Mouse (Mus musculus) hindbrain, embryonic 11.5 days (tissue): ENCODE data around the gene Hoxb3. TPM values are rescaled to one million over a fixed set of nuclear protein-coding genes. Genes with fewer than 3 reads are reported as not detected.

Experiments used
- ATAC-seq: fragments of 200-750 bp; cut with Nextera tagmentation; 2 replicates; pipeline ENCODE4 v1.8.0; 2017; ENCODE audit warnings: mild to moderate bottlenecking, moderate TSS enrichment, moderate library complexity; ENCODE audit not compliant: low FRiP score
- DNase-seq: peaks from one replicate; pipeline ENCODE4 v3.0.0-alpha.2; 2015; ENCODE audit warnings: low spot score
- H3K27ac ChIP-seq: fragments of 300-500 bp; sonication (generic); 2 replicates; pipeline ENCODE4 v1.5.1; 2014; ENCODE audit warnings: mild to moderate bottlenecking, low read depth, low read length
- H3K27me3 ChIP-seq: fragments of 300-500 bp; sonication (generic); 2 replicates; pipeline ENCODE4 v1.6.1; 2014; ENCODE audit warnings: mild to moderate bottlenecking, low read length, moderate library complexity, mixed read lengths; ENCODE audit not compliant: control insufficient read depth, insufficient read depth
- H3K36me3 ChIP-seq: fragments of 300-500 bp; sonication (generic); 2 replicates; pipeline ENCODE4 v1.6.1; 2014; ENCODE audit warnings: mild to moderate bottlenecking, low read length, moderate library complexity, mixed read lengths; ENCODE audit not compliant: control insufficient read depth, insufficient read depth
- H3K4me1 ChIP-seq: fragments of 300-500 bp; sonication (generic); replicated peaks from 2 replicates; pipeline ENCODE4 v1.6.1; 2014; ENCODE audit warnings: low read length, mixed read lengths; ENCODE audit not compliant: control insufficient read depth, insufficient read depth
- H3K4me2 ChIP-seq: fragments of 300-500 bp; sonication (generic); replicated peaks from 2 replicates; pipeline ENCODE4 v1.6.1; 2014; ENCODE audit warnings: mild to moderate bottlenecking, low read depth, low read length
- H3K4me3 ChIP-seq: fragments of 300-500 bp; sonication (generic); 2 replicates; pipeline ENCODE4 v1.5.1; 2014; ENCODE audit warnings: low read depth, low read length
- H3K9ac ChIP-seq: fragments of 300-500 bp; sonication (generic); 2 replicates; pipeline ENCODE4 v1.6.1; 2014; ENCODE audit warnings: low read depth, low read length
- H3K9me3 ChIP-seq: fragments of 300-500 bp; sonication (generic); 2 replicates; pipeline ENCODE4 v1.6.1; 2016; ENCODE audit warnings: low read length; ENCODE audit not compliant: control insufficient read depth
- WGBS: fragments of 180-500 bp; shearing (Covaris S2); extraction: QIAGEN DNeasy Blood & Tissue Kit; methylation state at CpG from one replicate; pipeline ENCODE4 v1.1.7; 2014; 5-methylcytosine and 5-hydroxymethylcytosine counted together
- polyA plus RNA-seq: library from polyadenylated mRNA; unstranded; fragments of >200 nt; fragmentation: Nextera tagmentation; extraction: Ambion mirVana; gene quantifications from 2 replicates; pipeline ENCODE4 v1.2.1, GENCODE M21; 2014

Hoxb3 gene
- polyA plus RNA-seq, 1 experiment from 2014 or later, result 13.1 TPM

DNA sequence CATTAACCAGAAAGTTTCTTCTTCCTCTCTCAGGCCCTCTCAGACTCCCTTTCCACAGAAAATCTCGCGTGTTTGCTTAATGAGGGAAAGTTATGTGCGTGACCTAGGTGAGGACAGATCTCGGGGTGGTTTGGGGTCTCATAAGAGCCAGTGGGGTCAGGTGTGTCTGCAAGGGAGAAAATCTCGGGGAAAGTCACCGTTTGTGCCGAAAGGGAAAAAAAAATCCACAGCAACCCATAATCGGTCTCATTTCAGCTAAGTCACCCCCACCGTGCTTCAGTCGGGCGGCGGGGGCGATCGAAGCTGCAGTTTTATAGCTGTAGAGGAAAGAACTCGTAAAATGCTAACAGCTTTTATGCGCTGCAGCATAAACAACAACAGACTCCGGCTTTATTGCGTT is 41.7 kb upstream of the Hoxb3 start:
- no peak for ATAC-seq
- H3K9me3 ChIP-seq, result no peaks in the 10 kb centered on the region
- H3K27ac ChIP-seq, result no peak overlapping the region
- no peak overlapping the region for H3K4me2 ChIP-seq
- H3K9ac ChIP-seq, result no peak overlapping the region
- H3K4me1 ChIP-seq, result no peaks in the 10 kb centered on the region; the same call in 1 of the 2 replicates
- H3K4me3 ChIP-seq, result no peak overlapping the region
- no peaks in the 10 kb centered on the region for H3K36me3 ChIP-seq
- peaks cover 88% of the 10 kb centered on the region for H3K27me3 ChIP-seq
- WGBS, result 4% methylated on average over 18 of the region's 18 CpGs
- DNase-seq, result no peak

DNA sequence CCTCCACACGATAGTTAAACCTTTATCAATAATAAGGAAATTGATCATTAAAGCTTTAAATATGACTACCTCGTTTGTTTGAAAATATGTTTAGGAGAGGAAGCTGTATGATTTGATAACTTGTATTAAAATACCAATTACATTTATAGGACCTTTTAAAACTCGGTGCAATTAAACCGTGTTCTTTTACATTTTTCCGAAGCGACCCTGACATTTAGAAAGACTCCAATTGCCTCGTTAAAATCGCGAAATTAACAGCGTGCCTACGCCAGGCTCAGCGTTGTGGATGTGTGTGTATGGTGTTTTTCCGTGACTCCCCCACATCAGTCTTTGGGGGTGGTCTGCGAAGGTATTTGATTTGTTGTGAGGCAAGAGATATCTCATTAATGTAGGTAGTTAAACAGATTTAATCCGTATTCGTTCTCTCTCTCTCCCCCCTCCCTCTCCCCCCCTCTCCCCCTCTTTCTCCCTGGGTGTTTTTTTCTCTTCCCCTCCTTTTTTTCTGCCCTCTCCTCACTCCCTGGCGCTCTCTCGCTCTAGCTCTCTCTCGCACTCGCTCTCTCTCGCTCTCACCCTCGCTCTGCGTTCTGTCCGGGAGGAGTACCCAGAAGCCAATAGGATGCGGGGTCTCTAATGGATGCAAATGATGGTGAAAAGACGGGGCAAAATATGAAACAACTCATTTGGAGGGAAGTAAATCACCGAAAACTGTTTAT is 41.1 kb upstream of the Hoxb3 start, which contains the start of gene Hoxb8:
Gene Hoxb8 (plus strand): TSS at position 51 of the 716 bp plus-strand sequence.
- H3K4me3 ChIP-seq, result peak within 1 kb of the TSS; percentile 37
- WGBS, result 2% methylated on average over 27 of the region's 27 CpGs
- H3K27me3 ChIP-seq, result peaks cover 88% of the 10 kb centered on the region
- no peak for DNase-seq
- H3K36me3 ChIP-seq, result no peaks in the 10 kb centered on the region
- H3K9me3 ChIP-seq, result no peaks in the 10 kb centered on the region
- H3K4me2 ChIP-seq, result no peak within 1 kb of the TSS
- H3K4me1 ChIP-seq, result no peaks in the 10 kb centered on the region; the same call in 1 of the 2 replicates
- ATAC-seq, result no peak
- H3K27ac ChIP-seq, result peak within 1 kb of the TSS; percentile 76; the same call in 1 of the 2 replicates
- H3K9ac ChIP-seq, result no peak within 1 kb of the TSS; the same call in 1 of the 2 replicates

DNA sequence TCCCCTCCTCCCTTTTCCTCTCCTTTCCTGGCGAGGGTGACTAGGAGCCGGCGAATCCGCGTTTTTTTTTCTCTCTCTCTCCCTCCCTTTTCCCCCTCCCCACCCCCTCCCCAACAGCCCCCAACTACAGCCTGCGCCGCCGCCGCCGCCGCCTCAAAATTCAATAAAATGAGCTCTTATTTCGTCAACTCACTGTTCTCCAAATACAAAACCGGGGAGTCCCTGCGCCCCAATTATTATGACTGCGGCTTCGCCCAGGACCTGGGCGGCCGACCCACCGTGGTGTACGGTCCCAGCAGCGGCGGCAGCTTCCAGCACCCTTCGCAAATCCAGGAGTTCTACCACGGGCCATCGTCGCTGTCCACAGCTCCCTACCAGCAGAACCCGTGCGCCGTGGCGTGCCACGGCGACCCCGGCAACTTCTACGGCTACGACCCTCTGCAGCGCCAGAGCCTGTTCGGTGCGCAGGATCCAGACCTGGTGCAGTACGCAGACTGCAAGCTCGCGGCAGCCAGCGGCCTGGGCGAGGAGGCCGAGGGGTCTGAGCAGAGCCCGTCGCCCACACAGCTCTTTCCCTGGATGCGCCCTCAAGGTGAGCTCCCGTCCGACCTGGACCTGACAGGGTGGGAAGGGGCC is 40.2 kb upstream of the Hoxb3 start:
- H3K4me2 ChIP-seq, result peak overlapping the region; percentile 18; the same call in 1 of the 2 replicates

DNA sequence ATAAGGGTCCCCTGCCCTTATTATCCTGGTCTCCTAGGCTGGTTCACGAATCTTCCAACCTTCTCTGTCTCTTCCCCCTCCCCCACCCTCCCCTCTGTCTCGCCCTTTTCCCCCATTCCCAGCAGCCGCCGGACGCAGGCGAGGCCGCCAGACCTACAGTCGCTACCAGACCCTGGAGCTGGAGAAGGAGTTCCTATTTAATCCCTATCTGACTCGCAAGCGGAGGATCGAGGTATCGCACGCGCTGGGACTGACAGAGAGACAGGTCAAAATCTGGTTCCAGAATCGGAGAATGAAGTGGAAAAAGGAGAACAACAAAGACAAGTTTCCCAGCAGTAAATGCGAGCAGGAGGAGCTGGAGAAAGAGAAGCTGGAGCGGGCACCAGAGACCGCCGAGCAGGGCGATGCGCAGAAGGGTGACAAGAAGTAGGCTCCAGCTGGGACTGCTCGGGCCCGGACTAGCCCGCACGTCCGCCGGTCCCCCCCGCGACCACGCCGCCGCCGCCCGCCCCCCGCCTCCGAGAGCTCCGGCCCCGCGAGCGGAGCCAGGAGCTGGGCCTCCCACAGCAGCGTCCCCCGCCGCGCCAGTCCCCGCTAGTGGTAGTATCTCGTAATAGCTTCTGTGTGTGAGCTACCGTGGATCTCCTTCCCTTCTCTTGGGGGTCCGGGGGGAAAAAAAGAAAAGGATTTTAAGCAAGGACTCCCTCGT is 38.9 kb upstream of the Hoxb3 start:
- Histone ChIP-seq H3K9me3 (no peaks in the 10 kb centered on the region), H3K27me3 (peaks cover 88% of the 10 kb centered on the region), H3K9ac (peak overlapping the region; percentile 65), H3K4me3 (peak overlapping the region; percentile 37), H3K4me2 (peak overlapping the region; percentile 39), H3K4me1 (no peaks in the 10 kb centered on the region; the same call in none of the 2 replicates), H3K27ac (peak overlapping the region; percentile 76), H3K36me3 (no peaks in the 10 kb centered on the region)
- ATAC-seq (no peak), DNase-seq (no peak)
- WGBS, result under 1% methylated on average over 35 of the region's 49 CpGs

More for the DNA sequence above, 40.2 kb upstream of the Hoxb3 start:
- peak overlapping the region; percentile 76 for H3K27ac ChIP-seq
- peak overlapping the region; percentile 37 for H3K4me3 ChIP-seq
- H3K4me1 ChIP-seq, result no peaks in the 10 kb centered on the region; the same call in none of the 2 replicates
- H3K36me3 ChIP-seq, result no peaks in the 10 kb centered on the region
- ATAC-seq (peak; percentile 20; the same call in 1 of the 2 replicates), DNase-seq (no peak)
- H3K9me3 ChIP-seq, result no peaks in the 10 kb centered on the region
- H3K9ac ChIP-seq, result peak overlapping the region; percentile 39
- WGBS, result under 1% methylated on average over 49 of the region's 49 CpGs
- peaks cover 88% of the 10 kb centered on the region for H3K27me3 ChIP-seq

DNA sequence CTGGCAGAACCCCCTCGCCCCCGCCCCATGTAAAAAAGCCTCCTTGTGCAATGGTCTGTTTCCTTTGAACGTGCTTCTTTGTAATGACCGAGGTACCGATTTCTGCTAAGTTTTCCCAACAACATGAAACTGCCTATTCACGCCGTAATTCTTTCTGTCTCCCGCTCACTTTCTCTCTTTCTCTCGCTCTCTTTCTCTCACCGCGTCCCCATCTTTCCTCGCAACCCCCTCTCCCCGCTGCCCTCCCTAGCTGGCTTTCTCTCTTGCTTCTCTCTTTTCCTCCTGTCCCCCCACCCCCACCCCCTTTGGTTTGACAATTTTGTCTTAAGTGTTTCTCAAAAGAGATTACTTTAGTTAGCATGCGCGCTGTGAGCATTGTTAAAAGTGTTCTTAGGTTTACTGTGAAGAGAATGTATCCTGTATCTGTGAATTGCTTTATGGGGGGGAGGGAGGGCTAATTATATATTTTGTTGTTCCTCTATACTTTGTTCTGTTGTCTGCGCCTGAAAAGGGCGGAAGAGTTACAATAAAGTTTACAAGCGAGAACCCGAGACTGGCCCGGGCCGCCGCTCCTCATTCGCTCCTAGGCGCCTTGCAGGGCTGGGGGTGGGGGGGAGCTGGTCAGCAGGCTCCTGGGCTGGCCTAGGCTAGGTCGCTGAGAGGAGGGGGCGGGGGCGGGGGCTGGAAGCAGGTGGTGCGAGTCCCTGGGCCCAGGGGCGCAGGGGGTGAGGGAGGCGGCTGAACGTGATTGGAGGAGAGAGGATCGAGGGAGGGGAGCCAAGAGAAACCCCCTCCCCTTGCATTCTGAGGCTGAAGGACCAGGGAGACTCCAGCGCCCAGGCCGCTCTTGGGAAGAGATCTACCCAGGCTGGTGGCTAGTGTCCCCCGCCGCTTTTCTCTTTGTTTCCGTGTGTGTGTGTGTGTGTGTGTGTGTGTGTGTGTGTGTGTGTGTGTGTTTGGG is 38.1 kb upstream of the Hoxb3 start:
- no peaks in the 10 kb centered on the region for H3K36me3 ChIP-seq
- H3K9me3 ChIP-seq, result no peaks in the 10 kb centered on the region
- H3K4me2 ChIP-seq, result peak overlapping the region; percentile 39
- WGBS, result 1% methylated on average over 27 of the region's 37 CpGs
- peak overlapping the region; percentile 37 for H3K4me3 ChIP-seq
- ATAC-seq (peak; percentile 71), DNase-seq (no peak)
- H3K27me3 ChIP-seq, result peaks cover 87% of the 10 kb centered on the region
- H3K27ac ChIP-seq, result peak overlapping the region; percentile 76; the same call in 1 of the 2 replicates
- peak overlapping the region; percentile 65 for H3K9ac ChIP-seq
- no peaks in the 10 kb centered on the region; the same call in none of the 2 replicates for H3K4me1 ChIP-seq

DNA sequence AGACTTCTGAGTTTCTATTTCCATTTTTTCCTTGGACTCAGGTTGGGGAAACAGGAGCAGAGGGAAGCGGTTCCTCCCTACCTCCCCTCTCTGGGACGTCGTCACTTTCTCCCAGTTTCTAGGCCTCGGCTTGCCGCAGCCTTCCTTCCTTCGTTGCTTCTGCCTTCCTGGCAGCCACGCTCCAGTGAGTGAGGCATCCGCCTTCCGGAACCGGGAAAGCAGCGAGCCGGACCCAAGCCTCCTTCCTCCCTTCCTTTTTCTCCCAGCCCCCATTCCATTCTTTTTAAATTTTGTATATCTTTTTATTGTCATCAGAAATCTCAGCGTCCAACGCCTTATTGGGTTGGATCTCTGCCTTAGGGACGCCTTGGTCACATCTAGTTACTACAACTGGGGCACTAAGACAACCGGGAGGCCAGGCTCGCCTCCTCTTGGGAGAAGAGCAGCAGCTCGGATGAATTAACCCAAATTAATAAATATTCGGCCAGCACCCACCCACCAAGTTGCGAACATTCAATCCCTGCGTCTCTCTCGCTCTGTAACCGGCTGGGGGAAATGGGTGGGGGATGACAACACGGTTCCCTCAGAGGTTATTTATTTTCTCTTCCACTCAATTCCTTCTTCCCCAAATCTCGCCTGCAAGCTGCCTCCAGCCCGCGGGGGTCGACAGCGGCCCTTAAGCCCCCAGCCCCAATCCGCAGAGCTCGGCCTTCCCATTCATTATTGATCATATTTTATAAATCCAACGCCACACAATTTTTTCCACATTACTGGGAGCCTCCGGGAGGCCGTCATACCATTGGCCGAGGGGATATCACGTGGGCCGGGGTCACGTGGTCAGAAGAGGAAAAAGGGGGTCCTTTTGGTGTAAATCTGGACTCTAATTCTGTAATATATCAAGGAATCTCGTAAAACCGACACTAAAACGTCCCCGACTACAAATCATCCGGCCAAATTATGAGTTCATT is 37.1 kb upstream of the Hoxb3 start, which contains the start of gene Hoxb7:
Gene Hoxb7 (plus strand): TSS at position 853 of the 968 bp plus-strand sequence.
- Histone ChIP-seq H3K27ac (peak within 1 kb of the TSS; percentile 61), H3K4me2 (peak within 1 kb of the TSS; percentile 36), H3K4me3 (peak within 1 kb of the TSS; percentile 31), H3K4me1 (no peaks in the 10 kb centered on the region; the same call in none of the 2 replicates), H3K36me3 (no peaks in the 10 kb centered on the region), H3K9ac (peak within 1 kb of the TSS; percentile 52; the same call in 1 of the 2 replicates), H3K27me3 (peaks cover 88% of the 10 kb centered on the region), H3K9me3 (no peaks in the 10 kb centered on the region)
- ATAC-seq, result no peak
- DNase-seq, result no peak
- WGBS, result 2% methylated on average over 43 of the region's 43 CpGs

DNA sequence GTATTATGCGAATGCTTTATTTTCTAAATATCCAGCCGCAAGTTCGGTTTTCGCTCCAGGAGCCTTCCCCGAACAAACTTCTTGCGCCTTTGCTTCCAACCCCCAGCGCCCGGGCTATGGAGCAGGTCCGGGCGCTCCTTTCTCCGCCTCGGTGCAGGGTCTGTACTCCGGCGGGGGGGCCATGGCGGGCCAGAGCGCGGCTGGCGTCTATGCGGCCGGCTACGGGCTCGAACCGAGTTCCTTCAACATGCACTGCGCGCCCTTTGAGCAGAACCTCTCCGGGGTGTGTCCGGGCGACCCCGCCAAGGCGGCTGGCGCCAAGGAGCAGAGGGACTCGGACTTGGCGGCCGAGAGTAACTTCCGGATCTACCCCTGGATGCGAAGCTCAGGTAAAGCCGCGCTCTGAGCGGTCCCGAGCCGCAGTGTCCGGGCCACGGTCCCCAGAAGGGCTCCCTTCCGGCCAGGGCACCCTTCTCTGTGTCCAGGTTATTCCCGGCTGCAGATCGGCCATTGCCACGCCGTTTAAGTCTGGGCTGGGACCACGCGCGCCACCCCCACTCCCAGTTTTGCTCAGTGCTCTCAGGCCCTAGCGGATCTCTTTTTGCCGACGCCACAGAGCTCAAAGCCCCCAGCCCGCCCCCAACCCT is 36.3 kb upstream of the Hoxb3 start:
- no peaks in the 10 kb centered on the region for H3K9me3 ChIP-seq
- peak overlapping the region; percentile 61 for H3K27ac ChIP-seq
- H3K4me1 ChIP-seq, result no peaks in the 10 kb centered on the region; the same call in none of the 2 replicates
- no peak for DNase-seq
- no peaks in the 10 kb centered on the region for H3K36me3 ChIP-seq
- 1% methylated on average over 55 of the region's 55 CpGs for WGBS
- peaks cover 88% of the 10 kb centered on the region for H3K27me3 ChIP-seq
- peak overlapping the region; percentile 36 for H3K4me2 ChIP-seq
- peak overlapping the region; percentile 31 for H3K4me3 ChIP-seq
- H3K9ac ChIP-seq, result peak overlapping the region; percentile 52; the same call in 1 of the 2 replicates
- no peak for ATAC-seq
